Mouse (Mus musculus) right cerebral cortex, postnatal 25 days (tissue): Measurements from ENCODE around the gene Tnks2.
"Not testable (repeated sequence)": the region's sequence is repeated elsewhere in the genome, so short reads cannot be mapped to it uniquely, and the experiment has no call there.

ENCODE experiments used
- DNase-seq: peaks from one replicate; pipeline ENCODE4 v3.0.0; 2022

The Tnks2 gene

DNA sequence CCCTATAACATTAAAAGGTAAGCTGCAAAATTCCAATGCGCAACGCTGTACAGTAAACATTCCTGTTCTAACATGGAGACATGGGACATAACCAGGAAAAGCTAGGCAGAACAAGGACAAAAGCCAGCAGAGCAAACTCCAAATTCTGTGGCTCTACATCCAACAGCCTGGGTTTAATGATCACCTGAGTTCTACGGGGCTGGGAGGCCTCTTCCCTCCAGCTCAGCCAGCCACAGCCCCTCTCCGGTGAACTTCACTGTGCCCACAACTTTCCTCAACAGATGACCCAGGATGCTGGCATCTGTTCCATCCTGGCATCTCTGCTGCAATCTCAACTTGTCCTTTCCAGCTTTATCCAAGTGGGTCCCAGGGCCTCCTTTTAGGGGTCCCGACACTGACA lies 6.4 kb upstream of the Tnks2 start:
- no peak for DNase-seq

DNA sequence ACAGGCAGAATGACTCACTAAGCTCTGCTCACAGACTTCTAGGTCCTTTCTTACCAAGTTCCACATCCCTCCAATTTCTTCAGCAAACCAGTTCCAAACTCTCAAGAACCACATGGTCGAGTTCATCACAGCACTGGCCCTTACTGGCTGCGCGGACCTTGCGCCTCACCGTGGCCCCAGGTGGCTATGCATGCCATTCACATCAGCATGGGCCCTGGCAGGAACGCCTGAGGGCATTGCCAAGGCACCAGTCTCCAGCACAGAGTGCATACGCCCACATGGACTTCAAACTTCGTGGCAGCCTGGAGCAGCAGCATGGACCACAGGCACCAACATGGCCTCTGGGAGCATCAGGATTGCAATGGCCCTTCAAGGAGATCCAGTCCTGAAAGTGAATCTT lies 5.7 kb upstream of the Tnks2 start:
- no peak for DNase-seq

DNA sequence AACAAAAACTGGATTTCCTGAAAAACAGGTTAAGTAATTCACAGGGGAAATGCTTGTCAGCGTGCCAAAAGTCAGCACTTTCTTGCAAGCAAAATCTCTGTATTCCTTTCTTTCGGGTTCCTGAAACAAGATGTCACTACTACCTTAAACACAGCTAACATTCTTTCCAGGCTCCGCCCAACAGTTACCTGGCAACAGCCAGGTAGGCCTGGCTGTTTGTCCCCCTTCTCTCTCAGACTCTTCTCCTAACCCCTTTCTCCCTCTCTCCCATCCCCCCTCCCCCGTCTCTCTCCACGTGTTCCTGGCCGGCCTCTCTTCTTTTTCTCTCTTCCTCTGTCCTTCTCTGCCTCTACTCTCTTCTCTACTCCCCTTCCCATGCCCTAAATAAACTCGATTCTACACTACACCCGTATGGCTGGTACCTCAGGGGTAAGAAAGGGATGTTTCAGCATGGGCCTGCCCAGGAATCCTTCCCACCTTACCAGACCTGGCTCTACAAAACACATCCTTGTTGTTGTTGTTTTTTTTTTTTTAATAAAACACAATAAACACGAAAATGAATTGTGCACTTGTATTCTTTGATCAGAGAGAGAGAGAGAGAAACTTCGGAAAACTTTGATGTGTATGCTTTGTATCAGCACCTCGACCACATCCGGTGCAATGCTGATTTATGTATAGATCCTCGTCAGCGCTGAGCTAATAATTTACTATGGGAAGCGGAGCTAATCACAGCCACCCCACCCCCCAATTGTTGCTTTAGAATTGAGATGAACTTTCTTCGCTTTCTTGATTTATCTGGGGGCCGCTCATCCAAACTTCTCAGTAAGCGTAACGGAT lies 863 bp upstream of the Tnks2 start:
- DNase-seq: no peak

DNA sequence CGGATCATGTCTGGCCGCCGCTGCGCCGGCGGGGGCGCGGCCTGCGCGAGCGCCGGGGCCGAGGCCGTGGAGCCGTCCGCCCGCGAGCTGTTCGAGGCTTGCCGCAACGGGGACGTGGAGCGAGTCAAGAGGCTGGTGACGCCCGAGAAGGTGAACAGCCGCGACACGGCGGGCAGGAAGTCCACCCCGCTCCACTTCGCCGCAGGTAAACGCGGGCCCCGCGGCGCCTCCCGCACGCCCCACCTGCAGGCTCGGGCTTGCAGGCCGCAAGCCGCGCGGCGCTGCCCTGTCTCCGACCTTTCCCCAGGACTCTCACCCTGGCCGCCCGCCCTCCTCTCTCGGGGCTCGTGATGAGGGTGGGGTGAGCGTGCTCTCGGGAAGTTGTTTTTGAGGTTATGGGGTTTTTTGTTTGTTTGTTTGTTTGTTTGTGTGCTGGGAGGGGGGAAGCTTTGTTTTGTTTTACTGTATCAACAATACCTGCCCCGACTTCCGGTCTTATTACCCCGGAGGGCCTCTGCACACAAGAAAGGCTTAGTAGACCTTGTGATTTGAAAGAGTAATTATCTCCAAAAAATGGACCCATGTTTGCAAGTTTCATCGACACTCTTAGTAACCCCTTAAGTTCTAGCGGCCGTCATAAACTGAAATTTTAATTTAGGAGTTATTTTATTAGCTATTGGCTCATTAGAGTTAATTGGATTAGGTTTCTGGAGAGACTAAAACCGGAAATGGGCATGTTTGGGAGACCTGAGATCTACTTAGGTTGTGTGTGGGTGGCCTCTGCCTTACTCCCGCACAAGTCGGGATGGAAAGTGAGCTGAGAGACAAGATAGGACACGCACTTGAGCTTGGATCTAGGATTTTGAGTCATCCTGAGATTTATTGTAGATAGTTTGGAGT lies 750 bp downstream of the Tnks2 start:
- DNase-seq: no peak

DNA sequence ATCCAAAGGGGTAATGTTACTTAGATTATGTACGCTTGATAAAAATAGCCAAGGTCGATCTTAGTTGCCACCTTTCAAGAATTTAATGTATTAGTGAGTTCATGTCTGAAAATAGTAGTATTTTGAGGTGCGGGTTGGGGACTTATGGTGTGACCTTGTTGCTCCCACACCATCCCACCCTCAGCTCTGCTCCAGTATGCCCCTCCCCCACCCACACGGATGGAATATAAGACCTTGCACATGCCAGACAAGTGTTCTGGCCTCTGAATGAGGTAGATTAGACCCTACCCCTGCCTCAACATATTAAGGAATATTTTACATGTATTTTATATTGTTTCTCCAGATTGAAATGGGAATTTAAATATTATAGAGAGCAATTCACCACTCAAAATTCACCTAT lies 2.0 kb downstream of the Tnks2 start:
- no peak for DNase-seq

DNA sequence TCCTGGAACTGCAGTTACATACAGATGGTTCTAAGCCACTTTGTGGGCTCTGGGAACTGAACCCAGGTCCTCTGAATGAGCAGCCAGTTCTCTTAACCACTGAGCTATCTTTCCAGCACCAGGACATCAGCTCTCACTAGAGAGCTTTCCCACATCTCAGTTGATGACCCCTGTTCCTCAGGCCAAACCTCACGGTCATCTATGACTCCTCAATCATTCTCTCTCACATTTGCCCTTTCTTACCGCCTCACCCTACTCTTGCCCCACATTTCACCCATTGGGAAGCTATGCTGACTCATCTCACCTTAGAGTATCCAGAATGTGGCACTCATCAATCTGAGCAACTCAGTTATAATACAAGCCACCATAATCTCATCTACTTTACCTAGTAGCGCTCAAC lies 6.3 kb downstream of the Tnks2 start:
- no peak for DNase-seq

DNA sequence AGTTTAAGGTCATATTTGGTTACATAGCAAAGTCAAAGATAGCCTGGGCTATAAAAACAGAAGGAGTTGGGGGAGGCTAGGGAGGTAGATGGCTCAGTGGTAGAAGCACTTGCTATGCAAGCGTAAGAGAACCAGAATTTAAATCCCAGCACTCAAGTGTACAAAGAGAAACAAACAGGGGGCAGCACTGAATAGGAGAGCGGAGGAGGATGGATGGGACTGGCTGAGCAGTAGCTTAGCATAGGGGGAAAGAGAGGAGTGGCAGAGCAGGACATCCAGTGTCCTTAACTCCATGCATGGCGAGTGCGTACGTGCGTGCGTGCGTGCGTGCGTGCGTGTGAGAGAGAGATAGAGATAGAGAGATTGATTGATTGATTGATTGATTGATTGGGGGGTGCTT lies 9.8 kb downstream of the Tnks2 start:
- DNase-seq: no peak

DNA sequence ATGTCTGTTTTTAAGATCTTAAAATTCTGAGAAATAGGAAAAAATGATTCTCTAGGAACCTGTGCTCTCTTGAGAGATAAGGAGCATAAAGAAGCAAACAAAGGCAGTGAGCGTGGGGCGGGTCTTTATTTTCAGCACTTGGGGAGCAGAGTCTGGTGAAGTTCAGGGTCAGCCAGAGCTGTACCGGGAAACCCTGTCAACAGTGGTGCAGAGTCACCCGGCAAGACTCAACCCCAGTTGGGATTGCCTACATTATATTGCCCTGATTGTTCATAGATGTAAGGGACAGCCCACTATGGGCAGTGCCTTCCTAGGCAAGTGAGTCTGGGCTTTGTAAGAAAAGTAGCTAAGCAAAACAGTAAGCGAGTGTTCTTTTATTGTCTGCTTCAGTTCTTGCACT lies 11.9 kb downstream of the Tnks2 start:
- no peak for DNase-seq

DNA sequence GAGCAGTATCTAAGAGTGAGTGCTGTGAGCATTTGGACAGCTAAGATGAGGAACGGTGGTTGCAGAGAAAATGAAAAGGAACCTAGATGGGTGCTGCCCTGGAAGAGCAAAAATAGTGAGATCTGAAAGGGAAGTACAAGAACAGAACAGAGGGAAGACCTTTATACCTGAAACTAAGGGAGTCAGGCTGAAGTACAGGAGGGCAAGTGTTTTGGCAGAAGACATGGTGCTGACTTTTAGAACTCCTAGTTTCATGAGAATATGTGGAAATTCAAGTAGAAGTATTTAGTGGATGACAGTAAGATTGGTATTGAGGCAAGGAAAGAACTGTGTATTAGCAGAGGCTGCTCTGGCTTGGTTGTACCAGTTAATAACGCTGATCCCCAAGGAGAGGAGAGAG lies 19.8 kb downstream of the Tnks2 start:
- DNase-seq: no peak

DNA sequence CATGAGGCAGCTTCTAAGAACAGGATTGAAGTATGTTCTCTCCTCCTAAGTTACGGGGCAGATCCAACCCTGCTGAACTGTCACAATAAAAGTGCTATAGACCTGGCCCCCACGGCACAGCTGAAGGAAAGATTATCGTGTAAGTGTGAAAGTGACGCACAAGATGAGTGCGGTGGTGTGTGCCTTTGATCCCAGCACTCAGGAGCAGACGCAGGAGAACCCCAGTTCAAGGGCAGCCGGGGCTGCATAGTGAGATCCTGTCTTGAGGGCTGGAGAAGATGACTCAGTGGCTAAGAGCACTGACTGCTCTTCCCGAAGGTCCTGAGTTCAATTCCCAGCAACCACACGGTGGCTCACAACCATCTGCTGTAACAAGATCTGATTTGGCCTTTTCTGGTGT lies 23.8 kb downstream of the Tnks2 start:
- DNase-seq: no peak

DNA sequence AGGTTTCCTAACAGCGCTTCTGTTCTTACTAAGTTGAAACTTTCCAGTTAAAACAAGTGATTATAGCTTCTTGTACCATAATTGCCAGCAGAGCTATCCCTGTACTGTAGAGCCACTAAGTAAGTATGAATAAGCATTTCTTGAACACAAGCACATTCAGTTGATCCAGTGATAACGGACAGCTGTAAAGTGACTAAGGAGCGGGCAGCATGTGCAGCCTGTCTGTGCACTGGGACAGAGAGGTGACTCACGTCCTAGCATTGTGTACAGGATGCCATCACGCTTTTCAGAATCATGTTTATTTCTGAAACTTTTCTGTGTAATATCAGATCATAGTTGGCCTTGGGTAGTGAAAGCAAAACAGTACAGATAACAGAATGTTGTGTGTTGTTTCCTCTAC lies 26.4 kb downstream of the Tnks2 start:
- no peak for DNase-seq

DNA sequence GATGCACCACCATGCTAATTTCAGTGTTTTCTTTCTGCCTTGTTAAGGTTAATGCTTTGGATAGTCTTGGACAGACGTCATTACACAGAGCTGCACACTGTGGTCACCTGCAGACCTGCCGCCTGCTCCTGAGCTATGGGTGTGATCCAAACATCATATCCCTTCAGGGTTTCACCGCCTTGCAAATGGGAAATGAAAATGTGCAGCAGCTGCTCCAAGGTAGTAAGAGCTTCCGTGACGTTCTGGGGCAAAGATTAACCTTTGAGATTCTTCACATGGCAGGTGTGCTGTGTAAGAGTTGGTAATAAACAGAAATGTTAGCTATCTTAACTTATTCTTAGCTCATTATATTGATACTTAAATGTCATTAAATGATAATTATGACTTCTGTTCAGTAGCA lies 31.9 kb downstream of the Tnks2 start:
- DNase-seq: no peak

DNA sequence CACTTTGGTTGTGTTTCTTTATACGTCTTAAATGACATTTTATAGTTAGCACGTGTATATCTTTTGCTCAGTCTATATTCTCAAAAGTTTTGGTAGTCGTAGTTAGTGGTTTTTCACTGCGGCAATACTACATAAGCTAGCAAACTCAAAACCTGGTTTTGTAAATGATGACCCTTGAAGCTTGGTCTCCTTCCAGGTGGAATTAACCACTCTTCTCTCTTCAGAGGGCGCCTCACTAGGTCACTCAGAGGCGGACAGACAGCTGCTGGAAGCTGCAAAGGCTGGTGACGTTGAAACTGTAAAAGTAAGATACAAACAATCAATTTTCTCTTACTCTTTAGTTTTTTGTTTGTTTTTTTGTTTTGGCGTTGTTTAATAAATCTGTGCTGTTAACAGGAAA lies 33.4 kb downstream of the Tnks2 start:
- no peak for DNase-seq

DNA sequence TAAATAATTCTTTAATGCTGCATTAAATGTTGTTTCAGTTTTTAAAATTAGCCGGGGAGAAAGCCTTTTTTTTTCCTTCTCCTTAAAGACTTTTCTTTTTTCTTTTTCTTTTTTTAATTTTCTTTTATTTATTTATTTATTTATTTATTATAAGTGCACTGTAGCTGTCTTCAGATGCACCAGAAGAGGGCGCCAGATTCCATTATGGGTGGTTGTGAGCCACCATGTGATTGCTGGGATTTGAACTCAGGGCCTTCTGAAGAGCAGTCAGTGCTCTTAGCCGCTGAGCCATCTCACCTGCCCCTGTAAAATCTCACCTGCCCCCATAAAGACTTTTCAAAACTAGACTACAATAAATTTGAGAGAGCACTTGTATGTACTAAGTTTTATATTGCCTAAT lies 34.6 kb downstream of the Tnks2 start:
- DNase-seq: not testable (repeated sequence)

DNA sequence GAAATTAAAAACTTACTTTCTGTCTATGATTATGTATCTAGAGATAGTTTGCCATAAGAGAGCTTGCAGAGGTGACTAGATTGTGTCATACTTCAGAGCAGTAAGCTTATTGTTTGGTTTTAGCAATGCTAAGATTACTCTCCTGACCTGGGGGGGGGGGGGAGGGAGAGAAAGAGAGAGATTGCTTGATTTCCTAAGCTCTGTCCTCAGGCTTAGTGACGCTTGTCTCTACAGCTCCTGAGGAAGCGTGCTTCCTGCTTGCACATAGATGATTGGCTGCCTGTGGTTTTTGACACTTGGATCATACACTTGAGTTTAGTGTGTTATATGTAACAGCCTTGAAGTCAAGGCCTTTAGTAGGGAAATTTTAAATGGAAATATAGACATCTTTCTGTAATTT lies 40.6 kb downstream of the Tnks2 start:
- no peak for DNase-seq

DNA sequence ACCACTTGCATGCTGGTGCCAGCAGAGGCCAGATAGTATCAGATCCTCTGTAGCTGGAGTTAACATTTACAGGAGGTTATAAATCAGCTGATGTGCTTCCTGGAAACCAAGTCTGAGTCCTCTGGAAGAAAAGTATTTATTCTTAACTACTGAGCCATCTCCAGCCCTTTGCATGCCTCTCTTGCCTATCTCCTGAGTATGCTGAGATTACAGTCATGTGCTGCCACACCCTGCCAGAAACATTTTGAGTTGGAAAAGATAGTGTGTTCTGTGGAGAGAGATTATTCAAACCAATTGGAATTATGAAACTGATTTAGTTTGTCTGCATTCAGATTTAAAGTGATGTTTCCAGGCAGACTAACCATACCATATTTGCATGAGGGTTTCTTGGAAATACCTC lies 43.3 kb downstream of the Tnks2 start:
- no peak for DNase-seq

DNA sequence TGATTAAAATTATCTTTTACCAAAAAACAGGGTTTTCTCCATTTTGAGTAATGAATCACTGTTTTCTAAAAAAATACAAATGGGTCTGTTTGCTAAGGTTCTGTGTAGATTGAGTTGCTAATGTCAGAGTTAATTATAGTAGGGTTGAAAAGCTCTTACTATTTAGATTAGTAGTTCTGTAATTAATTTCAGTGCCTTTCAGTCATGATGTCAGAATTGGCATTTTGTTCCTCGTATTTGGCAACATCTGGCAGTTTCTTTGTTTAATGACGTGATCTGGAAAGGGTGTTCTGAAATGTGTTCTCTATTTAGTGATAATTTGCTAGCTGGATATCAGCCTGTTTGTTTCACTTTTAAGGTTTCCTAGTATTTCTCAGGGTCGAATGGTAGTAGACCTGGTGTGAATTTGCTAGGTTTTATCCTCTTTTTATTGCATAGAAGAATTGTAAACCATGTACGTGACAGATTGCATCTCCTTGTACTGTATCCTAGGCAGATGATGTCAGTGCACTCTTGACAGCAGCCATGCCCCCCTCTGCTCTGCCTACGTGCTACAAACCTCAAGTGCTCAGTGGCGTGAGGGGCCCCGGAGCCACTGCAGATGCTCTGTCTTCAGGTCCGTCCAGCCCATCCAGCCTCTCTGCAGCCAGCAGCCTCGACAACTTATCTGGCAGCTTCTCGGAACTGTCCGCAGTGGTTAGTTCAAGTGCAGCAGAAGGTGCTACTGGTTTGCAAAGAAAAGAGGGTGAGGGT lies 44.9 kb downstream of the Tnks2 start:
- DNase-seq: no peak

DNA sequence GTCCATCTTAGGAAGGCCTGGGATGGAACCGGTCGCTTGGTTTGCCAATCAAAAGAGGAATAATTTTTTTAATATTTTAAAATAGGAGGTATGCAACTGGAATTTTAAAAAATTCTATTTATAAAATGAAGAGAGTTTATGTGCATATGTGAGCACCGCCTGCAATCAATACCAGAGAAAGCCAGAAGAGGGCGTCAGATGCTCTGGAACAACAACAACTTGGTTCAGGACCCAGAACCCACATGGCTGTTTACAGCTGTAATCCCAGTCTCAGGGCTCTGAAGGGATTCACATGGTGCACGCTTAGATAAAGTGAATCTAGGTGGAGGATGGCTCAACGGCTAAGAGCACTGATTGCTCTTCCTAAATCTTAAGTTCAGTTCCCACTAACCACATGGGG lies 49.1 kb downstream of the Tnks2 start:
- no peak for DNase-seq

DNA sequence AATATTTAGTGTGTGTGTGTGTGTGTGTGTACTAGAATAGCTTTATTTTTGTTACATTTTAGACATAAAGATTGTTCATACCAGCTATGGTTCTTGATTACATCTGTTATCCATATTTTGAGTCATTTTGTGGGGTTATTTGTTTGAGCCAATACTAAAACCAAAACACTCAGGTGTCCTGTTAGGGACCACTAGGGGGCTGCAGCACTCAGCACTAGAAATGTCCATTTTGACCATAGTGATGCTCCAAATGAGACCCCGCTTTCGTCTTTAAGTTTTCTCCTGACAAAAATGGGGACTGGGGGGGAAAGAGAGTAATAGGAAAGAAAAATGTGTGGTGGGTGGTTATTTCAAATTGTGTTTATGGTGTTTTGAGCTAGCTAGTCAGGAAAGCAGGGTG lies 52.3 kb downstream of the Tnks2 start:
- DNase-seq: no peak

DNA sequence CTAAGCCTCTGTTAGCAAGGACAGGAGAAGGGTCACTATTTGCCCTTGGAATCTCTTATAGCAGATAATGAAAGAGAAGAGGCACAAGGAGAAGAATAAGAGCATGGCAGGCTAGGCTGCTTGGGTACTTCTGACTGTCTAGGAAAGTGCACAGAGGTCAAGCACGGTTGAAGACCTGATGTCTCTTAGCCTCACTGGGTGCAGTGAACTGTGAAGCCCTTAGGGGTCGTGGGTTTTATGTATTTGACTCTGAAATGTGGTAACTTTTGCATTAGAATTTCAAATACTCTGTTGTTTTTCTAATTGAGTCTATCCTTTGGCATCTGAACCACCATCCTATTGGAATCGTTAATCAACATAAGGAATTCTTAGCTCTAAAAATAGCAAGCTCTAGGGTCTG lies 53.7 kb downstream of the Tnks2 start:
- no peak for DNase-seq

DNA sequence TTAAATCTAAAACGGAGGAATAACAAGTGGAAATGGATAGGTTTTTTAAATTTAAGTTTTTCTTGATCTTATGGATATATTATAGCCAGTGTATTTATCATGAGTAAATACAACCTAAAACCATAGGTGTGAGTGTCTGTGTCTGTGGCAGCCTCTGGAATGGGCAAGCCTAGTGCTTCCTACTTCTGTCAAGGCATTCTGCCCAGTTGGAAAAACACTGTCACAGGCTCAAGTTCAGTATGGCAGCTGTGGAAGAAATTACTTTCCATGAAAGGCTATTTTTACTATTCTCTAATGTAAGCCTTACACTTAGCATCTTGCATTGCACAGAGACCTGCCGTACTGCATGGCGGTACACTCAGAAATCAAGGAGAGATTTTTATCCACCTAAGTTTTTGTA lies 57.7 kb downstream of the Tnks2 start:
- no peak for DNase-seq

DNA sequence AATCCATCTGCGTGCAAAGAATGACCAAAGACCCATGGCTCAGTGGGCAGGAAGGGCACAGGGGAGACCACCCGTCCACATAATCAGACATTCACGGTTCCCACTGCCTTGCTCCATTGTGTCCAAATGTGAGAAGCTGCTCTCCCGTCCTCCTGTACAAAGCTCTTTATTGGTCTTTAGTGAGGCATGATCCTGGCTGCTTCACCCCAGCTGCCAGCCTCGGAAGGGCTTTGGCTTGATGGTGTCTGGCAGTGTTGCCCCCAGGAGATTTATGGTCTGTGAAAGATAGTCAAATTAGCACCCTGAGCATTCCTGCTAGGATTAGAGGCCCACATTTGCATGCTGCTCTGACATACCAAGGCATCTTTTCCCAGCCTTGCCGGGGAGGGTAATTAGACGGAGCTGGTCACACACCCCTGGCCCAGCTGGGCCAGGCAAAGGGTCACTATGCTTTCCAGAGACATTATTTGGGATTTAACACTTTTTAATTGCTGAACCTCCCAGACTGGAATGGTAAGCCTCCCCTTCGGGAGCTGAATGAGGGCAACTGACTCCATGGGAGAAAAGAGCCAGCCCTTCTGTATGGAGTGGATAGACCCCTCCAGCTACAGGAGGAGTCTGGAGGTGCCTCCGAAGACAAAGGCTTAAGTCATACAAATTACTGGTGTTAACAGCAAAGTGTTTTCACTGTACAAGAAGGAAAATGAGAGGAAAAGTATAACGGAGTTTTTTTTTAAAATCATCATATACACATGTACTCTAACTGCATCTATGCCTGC lies 62.9 kb downstream of the Tnks2 start:
- no peak for DNase-seq

DNA sequence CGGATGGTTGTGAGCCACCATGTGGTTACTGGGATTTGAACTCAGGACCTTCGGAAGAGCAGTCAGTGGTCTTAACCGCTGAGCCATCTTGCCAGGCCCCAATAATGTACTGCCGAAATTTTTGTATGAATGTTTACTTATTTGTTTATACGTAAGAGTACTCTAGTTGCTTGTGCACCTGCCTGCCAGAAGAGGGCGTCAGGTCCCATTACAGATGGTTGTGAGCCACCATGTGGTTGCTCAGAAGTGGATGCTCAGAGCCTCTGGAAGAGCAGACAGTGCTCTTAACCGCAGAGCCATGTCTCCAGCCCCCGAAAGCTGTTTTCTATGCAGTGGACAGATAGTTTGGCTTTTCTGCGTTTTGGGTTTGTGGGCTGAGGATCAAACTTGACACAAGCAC lies 63.7 kb downstream of the Tnks2 start:
- DNase-seq: no peak
